Mouse (Mus musculus) B cell, adult 62 days (primary cell): ENCODE data around the gene Ptpn9. TPM values are rescaled to one million over a fixed set of nuclear protein-coding genes. Genes with fewer than 3 reads are reported as not detected.

Experiments
- total RNA-seq: library from RNA; stranded (reverse); gene quantifications from 4 replicates; pipeline ENCODE4 v1.2.4, GENCODE M21; 2023

Ptpn9 gene
- total RNA-seq = 14.7 to 18.5 TPM (median 15.8 TPM) in 4 replicates

DNA sequence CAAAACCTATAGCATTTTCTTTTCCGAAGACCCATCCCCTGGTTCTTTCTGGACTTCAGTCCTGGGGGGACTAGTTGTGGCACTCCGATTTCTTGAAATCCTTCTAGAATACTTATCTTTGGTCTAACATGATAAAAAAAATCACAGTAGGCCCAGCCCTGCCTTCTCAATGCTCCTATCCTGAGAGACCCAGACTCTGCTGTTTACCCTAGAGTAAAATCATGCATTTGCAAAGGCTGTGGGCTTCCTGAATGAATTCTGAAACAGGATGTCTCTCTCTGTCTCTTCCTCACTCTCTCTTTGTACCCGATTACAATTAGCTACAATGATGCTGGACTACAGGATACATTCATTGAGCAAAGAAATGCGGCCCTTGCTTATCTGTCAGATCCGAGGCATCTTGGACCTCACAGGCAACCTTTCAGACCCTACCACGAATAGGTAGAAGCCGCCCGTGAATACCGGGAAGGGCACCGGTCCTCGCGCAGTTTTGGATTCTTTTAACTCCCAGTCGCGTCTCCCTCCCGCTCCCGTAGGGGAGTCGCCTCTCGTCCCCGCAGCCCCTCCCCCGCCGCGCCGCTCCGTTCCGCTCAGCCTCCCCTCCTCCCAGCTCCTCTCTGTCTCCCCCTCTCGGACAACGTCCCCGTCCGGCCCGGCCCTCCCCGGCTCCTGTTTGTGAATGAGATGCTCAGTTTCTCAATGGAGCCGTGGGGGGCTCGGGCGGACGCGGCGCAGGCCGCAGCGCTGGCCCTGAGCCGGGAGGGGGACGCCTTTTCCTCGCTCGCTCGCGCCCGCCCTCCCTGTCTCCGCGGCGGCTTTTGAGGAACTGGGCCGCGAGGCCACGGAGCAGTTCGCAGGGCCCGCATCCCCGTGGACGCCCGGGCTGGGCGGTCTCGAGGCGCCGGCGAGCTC is at the start of gene Ptpn9:
Gene Ptpn9, plus strand, starts transcription at position 638 of the 912 bp plus-strand sequence.

DNA sequence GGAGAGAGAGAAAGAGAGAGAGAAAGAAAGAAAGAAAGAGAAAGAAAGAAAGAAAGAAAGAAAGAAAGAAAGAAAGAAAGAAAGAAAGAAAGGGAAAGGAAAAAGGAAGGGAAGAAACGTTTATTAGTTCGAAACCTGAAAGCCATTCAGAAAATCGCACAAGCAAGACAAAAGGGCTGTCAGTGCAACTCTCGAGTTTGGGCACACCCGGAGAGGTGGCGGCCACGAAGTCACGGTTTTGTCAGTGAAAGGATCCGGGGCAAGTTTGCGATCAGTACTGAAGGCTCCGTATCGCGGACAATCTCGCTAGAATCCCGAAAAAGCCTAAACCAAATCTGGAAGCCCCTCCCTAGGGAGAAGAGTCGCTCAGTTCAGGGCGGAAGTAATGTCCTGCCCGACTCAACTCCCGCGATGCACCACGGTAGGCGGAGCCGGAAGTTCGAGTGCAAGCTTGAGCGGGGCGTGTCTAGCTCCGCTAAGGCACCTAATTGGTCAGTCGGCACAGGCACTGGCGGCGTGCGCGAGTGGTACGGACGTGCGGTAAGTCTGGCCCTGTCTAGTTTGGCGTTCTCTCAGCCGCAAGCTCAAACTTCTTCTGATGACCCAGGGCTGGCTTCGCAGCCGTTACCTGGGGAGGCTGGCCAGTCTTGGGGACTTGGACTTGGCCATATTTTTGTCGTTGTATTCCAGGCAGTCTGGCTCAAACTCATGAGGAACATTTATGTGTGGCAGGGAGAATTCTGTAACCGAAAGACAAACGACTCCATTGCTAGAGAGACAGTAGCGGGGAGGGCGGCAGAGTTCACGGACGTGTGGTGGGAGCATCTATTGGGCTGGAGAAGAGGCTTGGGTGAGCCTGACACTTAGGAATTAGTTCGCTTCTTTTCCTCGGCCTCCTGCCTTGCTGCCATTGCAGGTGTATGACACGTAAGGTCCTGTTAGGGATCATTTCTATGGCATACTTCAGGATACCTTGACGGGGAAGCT is 44.0 kb upstream of the Ptpn9 start, which contains the start of gene Snupn:
Gene Snupn, plus strand, starts transcription at position 465 of the 987 bp plus-strand sequence.

GRCm38 (mm10) chr9:57071801-57072351 is 77.2 kb downstream of the Ptpn9 start, which contains the start of gene Sin3a:
Gene Sin3a (plus strand): TSS chr9:57072040.

Other genes starting within 250 kb of the Ptpn9 start
- gene Lingo1, start 198.5 kb upstream of the Ptpn9 start, total RNA-seq = not detected in 4 replicates
- not detected in 4 replicates for gene Odf3l1, start 130.2 kb upstream of the Ptpn9 start, total RNA-seq
- gene Cspg4, start 129.9 kb upstream of the Ptpn9 start, total RNA-seq = not detected in 4 replicates
- 12.1 to 12.7 TPM (median 12.3 TPM) in 4 replicates for gene Snx33, start 66.6 kb upstream of the Ptpn9 start, total RNA-seq
- gene Imp3, start 57.4 kb upstream of the Ptpn9 start, total RNA-seq = 58.8 to 64.1 TPM (median 61.5 TPM) in 4 replicates
- 8.7 to 11.6 TPM (median 10.1 TPM) in 4 replicates for gene Snupn, start 44.0 kb upstream of the Ptpn9 start, total RNA-seq
- 127 to 137 TPM (median 127 TPM) in 4 replicates for gene Sin3a, start 77.1 kb downstream of the Ptpn9 start, total RNA-seq
- gene Man2c1, start 135.8 kb downstream of the Ptpn9 start, total RNA-seq = 123 to 155 TPM (median 139 TPM) in 4 replicates
- 68.1 to 79.7 TPM (median 75.1 TPM) in 4 replicates for gene Neil1, start 153.4 kb downstream of the Ptpn9 start, total RNA-seq
- gene Commd4, start 163.4 kb downstream of the Ptpn9 start, total RNA-seq = 116 to 136 TPM (median 126 TPM) in 4 replicates
- gene Trcg1, start 241.6 kb downstream of the Ptpn9 start, total RNA-seq = not detected in 4 replicates